Comparison of ENCODE assay signal across 14 mouse cellular contexts in the genomic region with DNA sequence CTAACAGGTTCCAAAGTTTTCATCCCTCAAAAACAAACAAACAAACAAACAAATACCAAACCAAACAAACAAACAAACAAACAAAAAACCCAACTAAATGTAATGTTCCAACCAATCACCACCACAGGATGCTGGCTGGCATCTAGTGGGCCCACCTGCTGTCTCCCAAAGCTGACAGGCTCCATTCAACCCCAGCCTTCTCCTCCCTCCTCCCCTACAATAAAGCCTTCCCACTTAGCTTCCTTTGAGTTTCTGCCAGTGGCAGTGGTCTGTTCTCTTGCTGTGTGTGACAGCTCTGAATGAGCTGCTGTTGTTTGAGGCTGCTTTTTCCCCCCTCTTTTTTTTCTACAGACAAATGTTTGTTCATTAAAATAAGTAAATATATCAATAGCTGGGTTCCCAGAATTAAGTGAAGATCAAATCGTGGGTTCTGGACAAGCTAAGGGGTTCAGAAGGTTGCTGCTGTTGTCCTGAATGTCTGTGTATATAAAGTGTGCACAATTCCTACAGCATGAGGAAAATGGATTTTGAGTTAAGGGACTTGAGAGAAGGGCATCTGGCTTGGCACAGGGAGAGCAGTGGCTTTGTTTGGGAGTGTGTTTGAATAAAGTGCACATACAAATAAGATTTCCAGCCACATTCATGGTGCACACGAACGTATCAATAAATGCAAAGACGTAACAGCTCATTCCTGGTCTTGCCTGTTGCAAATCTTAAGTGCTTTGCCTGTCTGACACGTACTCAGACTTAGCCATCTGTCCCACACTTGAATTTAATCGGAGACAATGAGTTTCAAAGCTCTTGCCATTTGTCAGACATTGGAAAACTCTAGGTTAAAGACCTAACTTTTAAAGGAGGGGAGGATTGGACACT. TPM values are rescaled to one million over a fixed set of nuclear protein-coding genes. Genes with fewer than 3 reads are reported as not detected.
A peak's percentile ranks its signal among the peaks of the same experiment; 100 is the strongest.
DNase-seq lines count a peak whose midpoint lies in the region; ATAC-seq and TF ChIP-seq lines count a peak whose summit lies in the region.
"Had no signal": no experiment of that assay in that cellular context is flagged by ENCODE, and none has a peak within 500 bp of the region (broad histone marks: within the 10 kb centered on the region; RNA-seq: fewer than 3 reads in every experiment).

No protein-coding gene starts in this region.

- peaks cover 32% of the 10 kb centered on the region for H3K4me1 ChIP-seq in embryonic facial prominence, embryonic 12.5 days
- H3K4me1 ChIP-seq in hindbrain, embryonic 10.5 days (replicated peaks), result peaks cover 88% of the 10 kb centered on the region
- H3K4me1 ChIP-seq in midbrain, embryonic 12.5 days, result peaks cover 79% of the 10 kb centered on the region
- H3K4me1 ChIP-seq in stomach, postnatal 0 days (replicated peaks; ENCODE audit: control insufficient read depth, insufficient read depth), result no peaks in the 10 kb centered on the region

- H3K4me2 ChIP-seq in embryonic facial prominence, embryonic 12.5 days (replicated peaks), result no peak overlapping the region
- peak overlapping the region; percentile 20; the same call in 1 of the 2 replicates for H3K4me2 ChIP-seq in midbrain, embryonic 12.5 days (replicated peaks)
- no peak overlapping the region for H3K4me2 ChIP-seq in stomach, postnatal 0 days (replicated peaks; ENCODE audit: low read depth)
- H3K4me2 ChIP-seq: heart, embryonic 13.5 days; liver, embryonic 12.5 days had no signal

- H3K27me3 ChIP-seq in embryonic facial prominence, embryonic 12.5 days, result peaks cover 6% of the 10 kb centered on the region
- peaks cover 9% of the 10 kb centered on the region; the same call in 1 of the 2 replicates for H3K27me3 ChIP-seq in hindbrain, embryonic 10.5 days (ENCODE audit: insufficient read depth, poor library complexity, severe bottlenecking)
- peaks cover 22% of the 10 kb centered on the region; the same call in 1 of the 2 replicates for H3K27me3 ChIP-seq in midbrain, embryonic 12.5 days
- no peaks in the 10 kb centered on the region for H3K27me3 ChIP-seq in stomach, postnatal 0 days (ENCODE audit: control insufficient read depth, insufficient read depth, low read length)

- TF ChIP-seq CTCF in stomach, postnatal 0 days (IDR thresholded peaks at IDR 0.05; ENCODE audit: low read depth), result no peak

- DNase-seq in cerebellum, postnatal 10 days, result peak; percentile 53 to 68
- DNase-seq in cerebellum, adult 18-20 months, result no peak
- DNase-seq in hindbrain, embryonic 10.5 days (ENCODE audit: low spot score), result no peak
- no peak for DNase-seq in stomach, postnatal 0 days (ENCODE audit: low spot score)
- no peak for DNase-seq in thymus, postnatal 10 days (ENCODE audit: low spot score in 2 of 2)
- DNase-seq: adrenal gland, adult 2 months; cerebellum, postnatal 36 days; gastrocnemius, postnatal 10 days; kidney, postnatal 14 days had no signal

- H3K4me3 ChIP-seq in embryonic facial prominence, embryonic 12.5 days, result no peak overlapping the region
- no peak overlapping the region for H3K4me3 ChIP-seq in hindbrain, embryonic 10.5 days
- no peak overlapping the region for H3K4me3 ChIP-seq in midbrain, embryonic 12.5 days
- H3K4me3 ChIP-seq in stomach, postnatal 0 days (ENCODE audit: low read depth, low read length), result no peak overlapping the region
- H3K4me3 ChIP-seq: heart, embryonic 13.5 days; liver, embryonic 12.5 days had no signal

- H3K9me3 ChIP-seq in embryonic facial prominence, embryonic 12.5 days, result no peaks in the 10 kb centered on the region
- H3K9me3 ChIP-seq in hindbrain, embryonic 10.5 days, result no peaks in the 10 kb centered on the region
- no peaks in the 10 kb centered on the region for H3K9me3 ChIP-seq in midbrain, embryonic 12.5 days
- no peaks in the 10 kb centered on the region for H3K9me3 ChIP-seq in stomach, postnatal 0 days (ENCODE audit: control insufficient read depth, low read length)
- H3K9me3 ChIP-seq: heart, embryonic 13.5 days; liver, embryonic 12.5 days had no signal

- no peak for ATAC-seq in embryonic facial prominence, embryonic 12.5 days (ENCODE audit: insufficient number of reproducible peaks, insufficient read depth, low FRiP score, low TSS enrichment)
- ATAC-seq in midbrain, embryonic 12.5 days (ENCODE audit: low FRiP score, low read depth), result peak; percentile 19; the same call in 1 of the 2 replicates
- ATAC-seq in stomach, postnatal 0 days (ENCODE audit: low FRiP score, low TSS enrichment), result no peak
- ATAC-seq in granulocyte monocyte progenitor cell, adult 5-6 weeks (replicated peaks; ENCODE audit: poor library complexity, severe bottlenecking), result no peak
- ATAC-seq: liver, embryonic 12.5 days had no signal

- no peak overlapping the region for H3K9ac ChIP-seq in embryonic facial prominence, embryonic 12.5 days
- no peak overlapping the region for H3K9ac ChIP-seq in midbrain, embryonic 12.5 days (replicated peaks)
- no peak overlapping the region for H3K9ac ChIP-seq in stomach, postnatal 0 days (ENCODE audit: low read length)
- H3K9ac ChIP-seq: heart, embryonic 13.5 days; liver, embryonic 12.5 days had no signal

- H3K27ac ChIP-seq in embryonic facial prominence, embryonic 12.5 days, result peak overlapping the region; percentile 30; the same call in 1 of the 2 replicates
- peak overlapping the region; percentile 84 for H3K27ac ChIP-seq in hindbrain, embryonic 10.5 days
- peak overlapping the region; percentile 81 for H3K27ac ChIP-seq in midbrain, embryonic 12.5 days (replicated peaks)
- no peak overlapping the region for H3K27ac ChIP-seq in stomach, postnatal 0 days (replicated peaks)
- H3K27ac ChIP-seq: heart, embryonic 13.5 days; liver, embryonic 12.5 days had no signal

- 66% methylated on average over 6 of the region's 6 CpGs for WGBS in embryonic facial prominence, embryonic 12.5 days
- WGBS in hindbrain, embryonic 10.5 days, result 53% methylated on average over 6 of the region's 6 CpGs
- 21% methylated on average over 6 of the region's 6 CpGs for WGBS in midbrain, embryonic 12.5 days
- WGBS in stomach, postnatal 0 days, result 34% methylated on average over 6 of the region's 6 CpGs

- no peak for TF ChIP-seq EP300 in stomach, postnatal 0 days (optimal IDR thresholded peaks at IDR 0.05)

- H3K36me3 ChIP-seq in embryonic facial prominence, embryonic 12.5 days, result peaks cover 12% of the 10 kb centered on the region; the same call in 1 of the 2 replicates
- H3K36me3 ChIP-seq in hindbrain, embryonic 10.5 days, result peaks cover 26% of the 10 kb centered on the region
- H3K36me3 ChIP-seq in midbrain, embryonic 12.5 days, result peaks cover 7% of the 10 kb centered on the region
- no peaks in the 10 kb centered on the region for H3K36me3 ChIP-seq in stomach, postnatal 0 days (ENCODE audit: control insufficient read depth, insufficient read depth, low read length)

RNA-seq across cellular contexts. Expression of gene Enc1, which starts 15.3 kb away (rescaled TPM):
- polyA plus RNA-seq in embryonic facial prominence, embryonic 12.5 days (2016; fragmentation: Nextera tagmentation; extraction: Ambion mirVana), result 7.8 and 8.0 TPM in 2 replicates
- 11.2 and 18.6 TPM in 2 replicates for polyA plus RNA-seq in hindbrain, embryonic 10.5 days (2016; fragmentation: Nextera tagmentation; extraction: Ambion mirVana)
- polyA plus RNA-seq in midbrain, embryonic 12.5 days (2016; fragmentation: Nextera tagmentation; extraction: Ambion mirVana), result 21.9 and 22.0 TPM in 2 replicates
- polyA plus RNA-seq in stomach, postnatal 0 days (2015; fragmentation: Nextera tagmentation; extraction: Ambion mirVana), result 3.3 and 3.5 TPM in 2 replicates
- 1.3 and 3.8 TPM in 2 replicates for total RNA-seq in granulocyte monocyte progenitor cell, adult 5-6 weeks (2014; fragmentation: Nextera tagmentation)
- 2.4 and 2.5 TPM in 2 replicates for total RNA-seq in granulocyte monocyte progenitor cell, adult 5-6 weeks (2017)

RNA-seq across cellular contexts. Expression of gene Hexb, which starts 58.1 kb away (rescaled TPM):
- 28.8 and 29.8 TPM in 2 replicates for polyA plus RNA-seq in embryonic facial prominence, embryonic 12.5 days (2016; fragmentation: Nextera tagmentation; extraction: Ambion mirVana)
- polyA plus RNA-seq in hindbrain, embryonic 10.5 days (2016; fragmentation: Nextera tagmentation; extraction: Ambion mirVana), result 18.7 and 23.4 TPM in 2 replicates
- 23.8 and 24.2 TPM in 2 replicates for polyA plus RNA-seq in midbrain, embryonic 12.5 days (2016; fragmentation: Nextera tagmentation; extraction: Ambion mirVana)
- polyA plus RNA-seq in stomach, postnatal 0 days (2015; fragmentation: Nextera tagmentation; extraction: Ambion mirVana), result 27.0 and 28.7 TPM in 2 replicates
- 27.7 and 33.3 TPM in 2 replicates for total RNA-seq in granulocyte monocyte progenitor cell, adult 5-6 weeks (2014; fragmentation: Nextera tagmentation)
- total RNA-seq in granulocyte monocyte progenitor cell, adult 5-6 weeks (2017), result 31.8 and 32.1 TPM in 2 replicates

Comparison
In these comparisons a context has a peak if more than half of its experiments do, and no peak if none do; other contexts are left out.
1. DNase-seq: peak in cerebellum, postnatal 10 days (2 of 2); none in cerebellum, adult 18-20 months (0 of 2), hindbrain, embryonic 10.5 days (single experiment), stomach, postnatal 0 days (single experiment) and thymus, postnatal 10 days (0 of 2).